Mouse (Mus musculus) frontal cortex, postnatal 10 days (tissue): Measurements from ENCODE around the gene Usf1.
A peak's percentile ranks its signal among the peaks of the same experiment; 100 is the strongest.

Experiments
- DNase-seq, 2 experiments: peaks; one replicate each; pipeline ENCODE4 v3.0.0; 2022; ENCODE audit warnings: low spot score in 2 of 2, mixed read lengths in 1 of 2

The Usf1 gene

DNA sequence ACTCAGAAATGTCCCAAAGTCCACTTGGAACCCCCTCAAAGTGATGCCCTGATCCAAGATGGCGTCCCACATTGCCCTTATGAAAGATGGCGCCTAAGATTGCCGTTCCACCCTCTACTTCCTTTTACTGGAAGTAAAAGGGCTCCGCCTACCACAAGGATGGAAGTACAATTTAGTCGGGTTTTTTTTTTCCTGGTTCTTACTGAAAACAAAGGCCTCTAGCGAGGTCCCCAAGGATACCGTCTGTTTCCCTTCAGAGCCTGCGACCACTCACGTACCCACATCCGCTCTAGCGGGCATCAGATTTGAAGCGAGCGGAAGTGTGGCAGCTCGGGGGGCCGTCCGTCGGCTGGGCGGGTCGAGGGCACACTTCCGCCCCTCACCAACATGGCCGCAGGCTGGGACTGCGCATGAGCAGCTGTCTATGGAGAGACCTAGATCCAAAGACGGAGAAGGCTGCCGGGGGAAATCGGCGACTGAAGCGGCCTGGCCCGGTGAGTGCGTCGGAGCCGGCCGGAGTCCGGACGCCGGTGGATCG lies at the start of gene Usf1:
Gene Usf1 (plus strand): TSS at position 367 of the 538 bp plus-strand sequence.
- peak; percentile 90 to 94 for DNase-seq

- no peak for DNase-seq
These were observed 45.2 kb upstream of the Usf1 start for GRCm38 (mm10) chr1:171365934-171366333.

DNA sequence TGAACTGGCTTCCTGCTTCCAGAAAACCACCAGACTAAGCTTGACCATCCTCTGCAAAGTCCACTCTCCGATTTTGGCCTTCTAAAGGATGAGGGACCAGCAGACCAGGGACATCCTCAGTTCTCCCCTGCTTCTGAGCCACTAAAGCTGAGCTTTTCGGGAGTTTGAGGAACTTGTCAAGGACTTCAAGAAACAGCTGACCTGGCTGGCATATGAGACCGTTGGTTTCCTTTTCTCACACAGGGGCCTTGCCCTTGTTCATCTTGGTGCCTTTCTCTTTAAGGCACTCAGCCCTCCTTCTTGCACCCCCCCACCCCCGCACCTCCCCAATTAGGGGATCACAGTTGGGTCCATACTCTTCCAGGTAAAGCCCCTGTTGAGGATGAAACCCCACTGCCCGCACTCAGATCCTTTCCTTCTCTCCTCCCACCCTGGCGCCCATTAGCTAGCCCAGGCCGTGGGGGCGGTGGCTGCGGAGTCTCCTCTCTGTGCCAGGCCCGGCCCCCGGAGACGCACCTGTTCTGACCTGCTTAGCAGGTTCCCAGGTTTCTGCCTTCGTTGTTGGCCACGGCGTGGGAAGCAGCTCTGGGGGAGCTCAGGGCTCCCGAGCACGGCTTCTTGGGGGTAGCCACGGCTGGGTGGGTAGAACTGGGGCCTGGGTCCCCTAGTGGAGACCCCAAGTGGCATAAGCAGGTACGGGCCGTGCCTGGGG lies 41.1 kb upstream of the Usf1 start, which contains the start of gene Nectin4:
Gene Nectin4 (plus strand): TSS at position 255 of the 712 bp plus-strand sequence.
- no peak for DNase-seq

- no peak for DNase-seq
These were observed 38.2 kb upstream of the Usf1 start for GRCm38 (mm10) chr1:171372880-171373279.

DNA sequence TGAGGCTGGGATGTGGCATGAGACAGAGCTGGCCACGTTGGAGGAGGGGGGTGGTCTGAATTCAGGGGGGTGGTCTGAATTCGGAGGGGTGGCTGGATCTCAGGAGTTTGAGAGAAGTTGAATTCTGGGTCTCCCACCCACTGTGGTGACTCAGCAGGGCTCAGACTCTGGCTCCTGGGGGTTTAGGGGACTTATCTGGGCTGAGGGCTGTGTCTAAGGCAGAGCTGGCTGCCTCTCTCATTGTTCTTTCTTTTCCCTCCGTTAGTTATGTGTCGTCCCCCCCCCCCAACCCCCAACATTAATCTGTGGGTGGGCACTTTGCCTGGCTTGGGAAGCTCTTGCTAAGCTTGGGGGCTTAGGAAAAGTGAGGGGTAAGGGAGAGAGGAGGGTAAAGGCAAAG lies 37.2 kb upstream of the Usf1 start:
- DNase-seq = no peak

GRCm38 (mm10) chr1:171375646-171376097 lies 35.4 kb upstream of the Usf1 start:
- DNase-seq = no peak

GRCm38 (mm10) chr1:171378298-171378697 lies 32.8 kb upstream of the Usf1 start:
- DNase-seq = no peak

- DNase-seq = peak; percentile 68 to 72
These were observed 31.0 kb upstream of the Usf1 start for GRCm38 (mm10) chr1:171379935-171380599.

GRCm38 (mm10) chr1:171382096-171382620 lies 29.0 kb upstream of the Usf1 start:
- DNase-seq = no peak

GRCm38 (mm10) chr1:171384361-171384760 lies 26.8 kb upstream of the Usf1 start:
- DNase-seq = no peak

DNA sequence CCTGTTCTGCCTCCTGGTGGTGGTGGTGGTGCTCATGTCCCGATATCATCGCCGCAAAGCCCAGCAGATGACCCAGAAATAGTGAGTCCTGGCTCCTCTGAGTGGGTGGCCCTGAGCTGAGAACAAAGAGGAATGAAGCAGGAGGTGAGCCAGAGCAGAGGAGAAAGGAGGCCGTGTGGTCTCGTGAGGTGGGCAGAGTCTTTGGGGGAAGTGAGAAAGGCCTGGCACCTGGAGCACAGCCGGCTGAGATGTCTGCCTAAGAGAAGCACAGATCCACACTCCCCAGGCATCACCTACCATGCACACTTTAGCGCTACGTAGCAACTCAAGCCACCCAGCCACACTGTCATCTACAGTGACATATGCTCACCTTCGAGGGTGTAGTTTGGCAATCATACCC lies 25.9 kb upstream of the Usf1 start:
- DNase-seq = no peak

DNA sequence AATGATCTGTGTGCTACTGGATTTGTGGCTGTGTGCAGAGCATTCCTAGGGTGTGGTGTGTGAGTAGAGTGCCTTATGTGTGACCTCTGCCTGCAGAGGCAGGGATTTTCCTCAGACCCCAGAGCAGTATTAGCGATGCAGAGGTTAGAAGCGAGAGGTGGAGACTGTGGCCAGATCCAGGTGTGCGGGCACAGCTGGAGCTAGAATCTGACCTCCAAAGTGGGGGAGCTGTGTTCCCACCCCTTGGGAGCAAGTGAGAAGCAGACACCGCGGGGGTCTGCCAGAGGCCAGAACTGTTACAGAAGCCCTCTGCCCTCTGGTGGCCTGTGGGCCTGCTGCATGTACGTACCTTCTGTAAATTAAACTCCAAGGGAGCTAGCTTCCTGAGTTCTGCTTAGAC lies 24.0 kb upstream of the Usf1 start:
- no peak for DNase-seq

DNA sequence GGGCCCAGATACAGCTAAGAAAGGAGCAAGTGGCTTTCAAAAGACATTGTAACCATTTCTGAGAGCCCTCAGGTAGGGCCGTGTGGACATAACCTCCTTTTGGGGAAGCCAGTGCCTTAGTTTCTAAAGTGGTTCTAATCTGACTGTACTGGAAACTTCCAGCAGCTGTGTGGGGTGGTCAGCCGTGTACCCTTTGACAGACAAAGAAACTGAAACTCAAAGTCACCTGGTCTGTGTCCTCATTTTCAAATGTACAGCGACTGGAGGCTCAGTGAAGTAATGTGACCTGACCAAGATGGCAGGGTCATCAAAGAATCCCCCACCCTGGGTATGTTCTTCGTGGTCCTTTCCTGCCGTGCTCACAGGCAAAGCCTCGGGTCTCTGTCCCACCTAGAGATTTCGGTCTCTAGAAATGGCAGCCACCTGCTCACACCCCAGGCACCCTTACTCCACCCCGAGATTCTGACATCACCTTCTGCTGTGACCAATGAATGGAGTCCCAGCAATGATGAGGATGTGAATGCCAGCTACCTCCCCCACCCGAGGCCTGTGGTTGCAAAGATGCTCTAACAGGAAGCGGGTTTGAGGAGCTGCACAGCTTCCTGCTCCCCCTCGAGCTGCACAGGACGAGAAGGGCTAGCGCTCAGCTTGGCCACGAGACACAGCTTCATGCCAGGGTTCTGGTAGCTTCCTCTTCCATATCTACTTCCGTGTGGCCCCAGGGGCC lies 22.6 kb upstream of the Usf1 start, which contains the start of gene Arhgap30:
Gene Arhgap30 (plus strand): TSS at position 579 of the 727 bp plus-strand sequence.
- peak; percentile 28 to 52 for DNase-seq

- no peak for DNase-seq
These were observed 21.0 kb upstream of the Usf1 start for GRCm38 (mm10) chr1:171390101-171390500.

- no peak for DNase-seq
These were observed 9.3 kb upstream of the Usf1 start for GRCm38 (mm10) chr1:171401821-171402220.

- DNase-seq = no peak
These were observed 8.1 kb upstream of the Usf1 start for GRCm38 (mm10) chr1:171402991-171403390.

- no peak for DNase-seq
These were observed 3.9 kb upstream of the Usf1 start for GRCm38 (mm10) chr1:171407263-171407662.

GRCm38 (mm10) chr1:171410231-171410630 lies 882 bp upstream of the Usf1 start:
- no peak for DNase-seq

DNA sequence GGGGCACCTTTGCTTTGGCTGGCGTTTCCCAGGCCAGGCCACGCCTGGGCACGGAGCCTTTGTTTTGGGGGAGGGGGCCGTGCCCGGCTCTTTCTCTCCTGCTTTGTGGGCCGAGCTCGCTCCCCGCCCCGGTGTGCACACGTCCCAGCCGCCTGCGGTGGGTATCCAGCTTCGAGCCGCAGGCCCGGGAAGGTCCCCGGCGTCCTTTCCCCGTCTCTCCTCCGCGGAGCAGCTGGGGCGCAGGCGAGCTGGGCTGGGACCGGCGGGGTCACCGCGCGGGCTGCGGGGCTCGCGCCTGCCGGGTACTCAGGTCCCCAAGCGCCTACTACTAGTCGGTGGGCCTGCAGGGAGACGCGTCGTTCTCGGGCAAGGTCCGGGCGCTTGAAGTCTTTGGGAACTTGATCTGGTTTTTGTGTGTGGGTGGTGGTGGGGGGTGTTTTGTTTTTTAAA lies 404 bp downstream of the Usf1 start:
- no peak for DNase-seq

- peak in 1 of 2 experiments; percentile 31 for DNase-seq
These were observed 908 bp downstream of the Usf1 start for GRCm38 (mm10) chr1:171412001-171412441.

DNA sequence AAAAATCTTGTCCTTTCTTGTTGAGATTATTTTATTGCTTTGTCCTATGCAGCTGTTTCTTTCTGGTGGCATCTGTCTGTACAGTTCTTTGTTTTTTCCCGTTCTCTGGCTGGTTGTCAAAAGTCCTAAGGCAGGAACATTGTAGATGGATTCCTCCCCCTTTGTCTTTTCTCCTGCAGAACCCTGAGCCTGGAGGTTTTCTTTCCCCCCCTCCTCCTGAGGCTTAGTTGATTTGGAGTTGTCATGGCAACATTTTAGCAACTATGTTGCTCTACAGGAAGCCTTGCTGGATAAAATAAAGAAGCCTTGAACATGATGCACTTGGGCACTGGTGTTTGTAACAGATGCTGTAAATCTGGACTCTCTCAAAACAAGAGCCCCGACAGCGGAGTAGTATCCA lies 1.3 kb downstream of the Usf1 start:
- no peak for DNase-seq

DNA sequence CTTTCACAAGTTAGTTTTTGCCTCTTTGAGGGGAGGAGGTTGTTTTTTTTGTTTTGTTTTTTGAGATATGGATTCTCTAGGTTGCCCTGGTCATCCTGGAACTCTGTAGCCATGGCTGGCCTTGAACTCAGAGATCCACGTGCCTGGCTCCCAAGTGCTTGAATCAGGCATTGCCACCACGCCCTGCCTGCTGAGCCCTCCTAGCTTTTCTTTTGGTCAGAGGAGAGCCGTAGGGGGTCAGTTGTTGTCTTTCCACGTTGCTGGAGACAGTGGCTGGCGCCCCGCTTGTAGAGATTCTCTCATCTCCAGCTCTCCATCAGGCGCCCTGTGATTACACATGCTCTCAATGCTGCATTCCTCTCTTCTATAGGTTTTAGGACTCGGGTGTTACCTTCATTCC lies 2.5 kb downstream of the Usf1 start:
- no peak for DNase-seq
